ENCODE assay signal across 25 mouse cellular contexts in genomic region chr5:46083293-46083692, GRCm38 (mm10).
"Had no signal": no experiment of that assay in that cellular context is flagged by ENCODE, and none has a peak within 500 bp of the region (broad histone marks: within the 10 kb centered on the region; RNA-seq: fewer than 3 reads in every experiment).

No protein-coding gene starts in this region.

- H3K27ac ChIP-seq: gastrocnemius, adult 2 months; heart, embryonic 10.5 days; hindbrain, embryonic 10.5 days; hindbrain, embryonic 12.5 days; hindbrain, embryonic 14.5 days; layer of hippocampus, adult 2 months; left cerebral cortex, adult 2 months; limb, embryonic 10.5 days; limb, embryonic 12.5 days; liver, embryonic 13.5 days; liver, embryonic 15.5 days had no signal

- H3K36me3 ChIP-seq: heart, embryonic 10.5 days; heart, embryonic 12.5 days; hindbrain, embryonic 10.5 days; hindbrain, embryonic 12.5 days; limb, embryonic 10.5 days; limb, embryonic 12.5 days; liver, embryonic 13.5 days; liver, embryonic 15.5 days had no signal

- H3K9ac ChIP-seq: heart, embryonic 12.5 days; hindbrain, embryonic 12.5 days; hindbrain, embryonic 14.5 days; limb, embryonic 12.5 days; liver, embryonic 13.5 days; liver, embryonic 15.5 days; liver, postnatal 0 days had no signal

- H3K4me1 ChIP-seq: heart, embryonic 10.5 days; heart, embryonic 12.5 days; hindbrain, embryonic 10.5 days; hindbrain, embryonic 12.5 days; limb, embryonic 12.5 days; liver, embryonic 13.5 days; liver, embryonic 15.5 days had no signal

- H3K4me2 ChIP-seq: heart, embryonic 12.5 days; hindbrain, embryonic 12.5 days; hindbrain, embryonic 14.5 days; limb, embryonic 12.5 days; liver, embryonic 11.5 days; liver, embryonic 13.5 days; liver, embryonic 15.5 days had no signal

- ATAC-seq: hindbrain, embryonic 16.5 days; liver, postnatal 0 days had no signal

- H3K27me3 ChIP-seq: heart, embryonic 12.5 days; hindbrain, embryonic 12.5 days; liver, embryonic 13.5 days; liver, embryonic 15.5 days had no signal

- H3K4me3 ChIP-seq: gastrocnemius, adult 2 months; heart, embryonic 10.5 days; heart, embryonic 12.5 days; hindbrain, embryonic 10.5 days; hindbrain, embryonic 12.5 days; layer of hippocampus, adult 2 months; left cerebral cortex, adult 2 months; limb, embryonic 10.5 days; limb, embryonic 12.5 days; liver, embryonic 13.5 days; liver, embryonic 15.5 days had no signal

- DNase-seq: gastrocnemius, adult 2 months; gastrocnemius, postnatal 10 days; gastrocnemius, postnatal 25 days; heart, adult 18-20 months; heart, postnatal 10 days; heart, postnatal 4 days; kidney, adult 18-20 months; kidney, adult 9 months; kidney, postnatal 10 days; kidney, postnatal 36 days; liver; liver, embryonic 13.5 days; liver, postnatal 0 days had no signal

- H3K9me3 ChIP-seq: heart, embryonic 10.5 days; hindbrain, embryonic 10.5 days; hindbrain, embryonic 12.5 days; limb, embryonic 10.5 days; limb, embryonic 12.5 days; liver, embryonic 13.5 days; liver, embryonic 15.5 days had no signal
